Mouse (Mus musculus): ENCODE results near the gene Hdac5. TPM values are rescaled to one million over a fixed set of nuclear protein-coding genes. Genes with fewer than 3 reads are reported as not detected.
A peak's percentile ranks its signal among the peaks of the same experiment; 100 is the strongest.

The Hdac5 gene
- total RNA-seq, 2 experiments from 2014 or later: 171 to 197 TPM

- no peak for DNase-seq (ENCODE audit: low spot score in 2 of 2)
Measured at GRCm38 (mm10) chr11:102241246-102241645, 11.3 kb upstream of the Hdac5 start.

GRCm38 (mm10) chr11:102240636-102241035 lies 10.7 kb upstream of the Hdac5 start:
- DNase-seq (ENCODE audit: low spot score in 2 of 2): no peak

GRCm38 (mm10) chr11:102236022-102236421 lies 6.1 kb upstream of the Hdac5 start:
- DNase-seq (ENCODE audit: low spot score in 2 of 2): no peak

GRCm38 (mm10) chr11:102229331-102229953 lies 524 bp downstream of the Hdac5 start:
- DNase-seq (ENCODE audit: low spot score in 2 of 2): no peak

GRCm38 (mm10) chr11:102228646-102229268 lies 1.2 kb downstream of the Hdac5 start:
- DNase-seq (ENCODE audit: low spot score in 2 of 2): no peak

- DNase-seq (ENCODE audit: low spot score in 2 of 2): no peak
Measured at GRCm38 (mm10) chr11:102228191-102228545, 1.8 kb downstream of the Hdac5 start.

DNA sequence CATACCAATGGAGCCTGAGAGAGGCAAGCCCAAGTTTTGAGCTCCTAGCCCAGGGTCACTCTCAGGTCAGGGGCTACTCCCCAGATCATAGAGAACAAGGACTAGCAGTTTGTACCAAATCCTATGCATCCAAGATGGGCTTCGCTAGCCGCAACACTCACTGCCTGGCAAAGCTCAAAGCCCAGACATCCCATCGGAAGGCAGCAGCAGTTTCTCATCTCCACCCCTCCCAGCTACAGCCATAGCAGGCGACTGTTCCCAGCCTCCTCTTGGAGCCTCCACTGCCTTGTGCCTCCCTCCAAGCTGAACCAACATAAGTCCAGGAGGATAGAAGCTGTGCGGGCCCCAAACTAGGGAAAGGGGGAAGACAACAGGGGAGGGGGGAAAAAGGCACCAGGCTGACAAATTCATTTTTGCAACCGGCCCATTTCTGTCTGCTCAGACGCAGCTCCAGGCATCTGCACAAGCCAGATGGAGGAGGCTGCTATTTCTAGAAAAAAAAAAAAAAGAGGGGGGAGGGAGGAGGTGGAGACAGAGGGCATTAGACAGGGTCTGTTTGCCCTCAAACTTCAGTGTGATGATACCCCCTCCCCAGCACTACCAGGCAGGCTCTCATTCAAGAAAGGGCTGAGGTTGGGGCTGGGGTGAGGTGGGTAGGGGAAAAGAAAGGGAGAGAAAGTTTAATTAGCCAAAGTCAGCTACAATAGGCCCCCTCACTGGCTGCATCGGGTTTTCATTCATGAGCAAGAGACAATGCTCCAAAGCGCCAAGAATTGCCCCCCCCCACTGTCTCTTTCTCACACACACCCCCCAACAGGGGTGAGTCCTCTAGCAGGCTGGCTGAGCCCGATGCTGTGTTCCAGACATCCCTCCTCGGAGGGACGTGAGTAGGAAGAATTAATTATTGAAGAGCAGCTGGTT lies 2.4 kb downstream of the Hdac5 start:
- no peak for DNase-seq (ENCODE audit: low spot score in 2 of 2)

- DNase-seq (ENCODE audit: low spot score in 2 of 2): no peak
Measured at GRCm38 (mm10) chr11:102226067-102226978, 3.6 kb downstream of the Hdac5 start.

GRCm38 (mm10) chr11:102225221-102225620 lies 4.7 kb downstream of the Hdac5 start:
- DNase-seq (ENCODE audit: low spot score in 2 of 2): no peak

DNA sequence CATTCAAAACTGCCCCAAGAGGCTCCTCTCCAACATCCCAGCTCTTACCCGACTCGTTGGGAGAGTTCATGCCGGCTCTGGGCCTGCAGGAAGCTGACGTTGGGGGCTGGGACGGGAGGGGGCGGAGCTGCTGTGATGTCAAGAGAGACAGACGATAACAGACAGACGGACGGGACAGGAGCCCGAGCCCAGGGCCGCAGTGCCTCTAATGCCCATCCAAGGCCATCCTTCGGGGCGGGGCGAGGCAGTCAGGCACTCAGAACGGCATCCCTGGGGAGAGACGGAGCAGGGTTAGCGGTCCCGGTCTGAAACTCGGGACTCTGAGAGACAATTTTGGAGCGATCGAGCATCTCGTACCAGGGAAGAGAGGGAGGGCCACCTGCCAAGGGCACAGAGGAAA lies 5.3 kb downstream of the Hdac5 start:
- no peak for DNase-seq (ENCODE audit: low spot score in 2 of 2)

- no peak for DNase-seq (ENCODE audit: low spot score in 2 of 2)
Measured at GRCm38 (mm10) chr11:102223166-102223565, 6.8 kb downstream of the Hdac5 start.

- DNase-seq (ENCODE audit: low spot score in 2 of 2): no peak
Measured at GRCm38 (mm10) chr11:102221954-102222351, 8.0 kb downstream of the Hdac5 start.

DNA sequence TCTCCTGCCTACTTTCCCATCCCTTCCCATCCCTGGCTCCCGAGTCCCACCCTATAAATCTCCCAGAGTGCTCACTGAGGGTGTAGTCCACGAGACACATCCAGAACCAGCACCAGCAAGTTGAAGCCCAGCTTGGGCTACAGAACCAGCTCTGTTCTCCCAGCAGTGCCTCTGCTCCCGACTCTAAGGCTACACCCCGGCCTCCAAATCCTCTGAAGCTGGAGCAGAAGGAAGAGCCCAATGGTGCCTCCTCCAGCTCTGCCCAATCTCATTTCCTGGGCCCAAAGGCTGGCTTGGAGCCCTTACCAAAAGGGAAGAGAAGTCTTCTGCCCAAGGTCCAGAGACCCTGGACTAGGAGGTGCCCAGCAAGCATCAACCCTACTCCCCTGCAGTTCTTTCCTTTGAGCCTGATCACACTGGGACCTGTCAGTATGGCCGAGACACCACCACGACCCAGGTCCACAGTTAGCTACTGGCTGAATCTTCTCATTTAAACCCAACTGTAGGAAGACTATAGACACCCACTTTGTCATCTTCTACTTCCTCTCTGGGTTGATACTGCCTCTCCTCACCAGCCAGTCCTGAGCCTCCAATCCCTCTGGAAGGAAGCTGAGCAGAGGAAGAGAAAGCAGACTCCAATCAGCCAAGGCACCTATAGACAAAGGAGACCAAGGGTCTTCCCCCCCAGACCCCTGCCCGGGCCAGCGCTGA lies 8.6 kb downstream of the Hdac5 start:
- DNase-seq (ENCODE audit: low spot score in 2 of 2): no peak

DNA sequence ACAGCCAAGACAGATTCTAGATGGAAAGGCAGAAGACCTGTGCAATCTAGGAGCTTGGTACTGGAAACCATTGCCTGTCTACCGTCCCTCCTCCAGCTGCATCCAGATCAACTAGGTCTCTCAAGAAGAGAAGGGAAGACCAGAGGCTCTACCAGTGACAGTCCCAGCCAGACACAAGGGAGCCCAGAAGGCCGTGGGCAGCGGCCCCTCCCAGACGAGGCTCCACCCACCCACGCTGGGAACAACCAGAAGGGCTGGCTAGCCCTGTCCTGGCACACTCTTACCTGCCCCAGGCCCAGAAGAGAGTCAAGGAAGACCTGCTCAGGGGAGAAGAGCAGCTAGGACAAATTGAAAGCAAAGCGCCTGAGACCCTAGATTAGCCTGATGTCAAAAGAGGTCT lies 9.5 kb downstream of the Hdac5 start:
- DNase-seq (ENCODE audit: low spot score in 2 of 2): no peak

GRCm38 (mm10) chr11:102219994-102220346 lies 10.0 kb downstream of the Hdac5 start:
- DNase-seq (ENCODE audit: low spot score in 2 of 2): no peak

GRCm38 (mm10) chr11:102219247-102219993 lies 10.5 kb downstream of the Hdac5 start:
- no peak for DNase-seq (ENCODE audit: low spot score in 2 of 2)

GRCm38 (mm10) chr11:102218783-102219182 lies 11.2 kb downstream of the Hdac5 start:
- DNase-seq (ENCODE audit: low spot score in 2 of 2): peak; percentile 91 to 94

GRCm38 (mm10) chr11:102217876-102218430 lies 12.0 kb downstream of the Hdac5 start:
- no peak for DNase-seq (ENCODE audit: low spot score in 2 of 2)

DNA sequence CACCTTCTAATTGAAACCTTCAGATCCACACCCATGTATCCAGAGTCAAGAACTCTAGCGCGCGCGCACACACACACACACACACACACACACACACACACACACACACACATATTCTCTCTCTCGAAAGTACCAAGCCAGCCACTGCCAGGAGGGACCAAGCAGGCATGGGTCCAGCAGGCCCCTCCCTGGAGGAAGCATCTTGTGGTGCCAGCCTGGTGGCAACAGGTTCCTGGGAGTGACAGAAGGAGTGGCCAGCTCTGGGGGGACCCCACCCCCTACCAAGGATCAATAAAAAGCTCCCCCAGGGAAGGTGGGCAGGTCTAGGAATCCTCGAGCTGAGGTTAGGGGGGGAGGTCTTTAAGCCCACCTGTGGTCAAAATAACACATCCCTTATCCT lies 12.6 kb downstream of the Hdac5 start:
- no peak for DNase-seq (ENCODE audit: low spot score in 2 of 2)

DNA sequence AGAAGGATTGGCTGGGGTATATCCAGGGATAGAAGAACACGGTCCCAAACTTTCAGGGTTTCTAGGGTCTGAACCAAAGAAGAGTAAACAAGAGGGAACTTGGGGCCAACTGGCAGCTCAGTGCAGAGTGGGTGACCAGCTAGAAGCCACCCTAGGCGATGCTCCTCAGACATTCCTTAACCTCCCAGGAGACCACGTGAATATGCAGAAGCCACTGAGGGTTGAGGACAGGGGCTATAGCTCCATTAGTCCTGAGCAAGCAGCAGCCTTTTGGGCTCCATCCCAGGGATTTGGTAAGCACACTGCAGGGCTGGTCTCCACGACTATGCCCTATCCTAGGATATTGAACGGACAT lies 13.1 kb downstream of the Hdac5 start:
- no peak for DNase-seq (ENCODE audit: low spot score in 2 of 2)
